Comparison of ENCODE assay signal across 1 mouse cellular context in genomic region chr11:70418199-70418598, GRCm38 (mm10).
TF ChIP-seq lines count a peak whose summit lies in the region.

No protein-coding gene starts in this region.

TF ChIP-seq in CH12.LX, 34 proteins besides CTCF, POLR2A, EP300 and RAD21:
- TF ChIP-seq BHLHE40 (IDR thresholded peaks at IDR 0.05; ENCODE audit: low read depth, low read length), result 0 out of 2 replicates have a peak, but pooled peaks have one; percentile 20
- no peak for TF ChIP-seq POLR2AphosphoS2 (IDR thresholded peaks at IDR 0.05; ENCODE audit: low read depth, low read length)
